Mouse (Mus musculus): ENCODE measurements around the gene 9930021J03Rik. TPM values are rescaled to one million over a fixed set of nuclear protein-coding genes. Genes with fewer than 3 reads are reported as not detected.

Gene 9930021J03Rik
- total and polyA plus RNA-seq, 2 experiments from 2014 or later = 5.2 to 23.8 TPM

DNA sequence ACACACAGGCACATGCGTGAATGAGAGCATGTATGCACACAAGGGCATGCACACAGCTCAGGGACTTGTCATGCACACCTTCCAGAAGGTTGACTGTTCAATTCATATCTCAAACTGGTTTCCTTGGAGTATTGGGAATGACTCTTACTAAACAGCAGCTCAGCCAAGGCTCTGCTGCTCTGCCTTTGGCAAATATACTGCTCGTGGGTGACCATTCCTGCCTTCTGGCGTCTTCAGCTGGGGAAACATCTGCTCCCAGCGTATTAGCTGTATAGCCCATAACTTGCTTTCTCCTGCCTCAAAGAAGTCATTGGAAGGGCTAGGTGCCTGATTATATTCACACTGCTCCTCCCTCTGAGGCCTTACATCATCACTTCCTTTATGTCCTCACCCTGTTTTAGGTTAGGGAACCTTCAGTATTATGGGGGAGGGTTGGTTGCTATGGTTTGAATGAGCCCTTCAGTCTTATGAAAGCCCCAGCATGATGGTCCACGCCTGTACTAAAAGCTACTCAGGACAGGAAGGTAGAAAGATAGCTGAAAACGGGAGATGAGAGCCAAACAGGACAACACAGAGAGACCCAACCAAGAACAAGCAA, 127.5 kb downstream of the 9930021J03Rik start:
- Histone ChIP-seq H3K27me3 (ENCODE audit: insufficient read depth, low read length) (no peaks in the 10 kb centered on the region), H3K4me1 (ENCODE audit: insufficient read depth, low read length) (no peaks in the 10 kb centered on the region), H3K9me3 (ENCODE audit: low read length) (no peaks in the 10 kb centered on the region), H3K4me3 (ENCODE audit: low read length) (no peak overlapping the region), H3K27ac (no peak overlapping the region), H3K4me2 (ENCODE audit: low read depth, low read length) (no peak overlapping the region), H3K36me3 (ENCODE audit: insufficient read depth, low read length) (no peaks in the 10 kb centered on the region), H3K9ac (replicated peaks; ENCODE audit: low read length) (no peak overlapping the region)
- no peak for ATAC-seq
- no peak for TF ChIP-seq CTCF (IDR thresholded peaks at IDR 0.05; ENCODE audit: low read depth)
- 84% methylated on average over 6 of the region's 6 CpGs for WGBS
- DNase-seq (ENCODE audit: low spot score) = no peak

DNA sequence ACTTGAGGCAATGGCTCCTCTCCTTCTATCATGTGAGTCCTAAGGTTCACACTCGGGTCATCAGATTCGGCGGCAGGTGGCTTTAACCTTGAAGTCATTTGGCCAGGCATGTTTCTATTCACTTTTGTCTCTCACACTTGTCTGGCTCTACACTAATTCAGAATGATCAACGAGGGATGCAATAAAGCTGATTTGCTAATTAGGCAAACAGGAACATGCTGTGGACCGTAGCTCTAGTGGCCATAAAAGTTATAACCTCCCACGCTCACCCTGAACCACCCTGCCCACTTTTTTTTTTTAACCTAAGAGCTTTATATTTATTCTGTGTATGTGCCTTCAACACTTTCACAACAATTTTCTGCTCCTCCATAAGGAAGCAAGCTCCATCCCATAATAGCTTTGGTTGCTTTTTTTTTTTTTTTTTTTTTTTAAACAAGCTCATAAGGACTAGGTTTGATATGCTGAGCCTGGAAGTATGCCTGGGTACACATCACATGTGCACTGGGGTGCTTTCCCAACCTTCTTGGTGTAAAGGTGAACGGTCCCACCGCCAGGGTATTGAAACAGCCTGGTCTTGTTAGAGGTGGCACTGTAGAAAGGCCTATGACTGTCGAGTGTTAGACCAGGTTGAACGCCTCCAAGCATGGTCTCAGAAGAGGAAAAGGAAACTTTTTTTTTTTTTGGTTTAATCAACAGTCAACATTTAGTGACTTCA, 129.2 kb downstream of the 9930021J03Rik start:
- no peaks in the 10 kb centered on the region for H3K27me3 ChIP-seq (ENCODE audit: insufficient read depth, low read length)
- ATAC-seq (no peak), DNase-seq (ENCODE audit: low spot score) (no peak)
- no peak overlapping the region for H3K9ac ChIP-seq (replicated peaks; ENCODE audit: low read length)
- no peaks in the 10 kb centered on the region for H3K36me3 ChIP-seq (ENCODE audit: insufficient read depth, low read length)
- TF ChIP-seq CTCF (IDR thresholded peaks at IDR 0.05; ENCODE audit: low read depth) = peak; percentile 14; the same call in 1 of the 2 replicates
- no peak overlapping the region for H3K27ac ChIP-seq
- no peaks in the 10 kb centered on the region for H3K4me1 ChIP-seq (ENCODE audit: insufficient read depth, low read length)
- no peaks in the 10 kb centered on the region for H3K9me3 ChIP-seq (ENCODE audit: low read length)
- 83% methylated on average over 10 of the region's 10 CpGs for WGBS
- H3K4me3 ChIP-seq (ENCODE audit: low read length) = no peak overlapping the region
- H3K4me2 ChIP-seq (ENCODE audit: low read depth, low read length) = no peak overlapping the region

DNA sequence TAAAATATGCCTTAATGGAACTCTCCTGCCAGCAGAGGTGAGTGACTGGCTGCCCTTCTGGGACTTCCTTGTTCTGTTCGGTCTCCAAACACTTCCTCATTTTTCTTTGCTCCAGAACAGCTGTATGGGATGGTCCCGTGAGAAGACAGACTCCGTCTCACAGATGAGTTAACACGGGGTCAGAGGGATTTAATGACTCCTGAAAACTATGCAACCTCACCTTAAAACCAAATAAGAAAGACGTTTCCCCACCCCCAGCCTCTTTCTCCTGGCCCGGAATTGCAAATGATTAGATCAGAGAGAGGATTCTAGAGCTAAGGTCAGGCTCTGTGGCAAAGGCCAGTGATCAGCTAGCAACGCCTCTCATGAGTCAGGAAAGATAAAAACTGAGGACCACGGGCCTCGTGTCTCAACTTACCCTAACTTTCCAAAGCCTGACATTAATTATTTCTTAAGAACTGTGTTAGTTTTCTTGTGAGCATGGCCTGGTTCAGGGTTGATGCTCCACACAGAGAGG, 130.2 kb downstream of the 9930021J03Rik start:
- no peak for DNase-seq (ENCODE audit: low spot score)
- H3K9ac ChIP-seq (replicated peaks; ENCODE audit: low read length) = no peak overlapping the region
- H3K36me3 ChIP-seq (ENCODE audit: insufficient read depth, low read length) = no peaks in the 10 kb centered on the region
- H3K27ac ChIP-seq = no peak overlapping the region
- H3K4me2 ChIP-seq (ENCODE audit: low read depth, low read length) = no peak overlapping the region
- no peak for TF ChIP-seq CTCF (IDR thresholded peaks at IDR 0.05; ENCODE audit: low read depth)
- 71% methylated on average over 9 of the region's 9 CpGs for WGBS
- no peaks in the 10 kb centered on the region for H3K4me1 ChIP-seq (ENCODE audit: insufficient read depth, low read length)
- no peak for ATAC-seq
- no peaks in the 10 kb centered on the region for H3K27me3 ChIP-seq (ENCODE audit: insufficient read depth, low read length)
- no peaks in the 10 kb centered on the region for H3K9me3 ChIP-seq (ENCODE audit: low read length)
- H3K4me3 ChIP-seq (ENCODE audit: low read length) = no peak overlapping the region

DNA sequence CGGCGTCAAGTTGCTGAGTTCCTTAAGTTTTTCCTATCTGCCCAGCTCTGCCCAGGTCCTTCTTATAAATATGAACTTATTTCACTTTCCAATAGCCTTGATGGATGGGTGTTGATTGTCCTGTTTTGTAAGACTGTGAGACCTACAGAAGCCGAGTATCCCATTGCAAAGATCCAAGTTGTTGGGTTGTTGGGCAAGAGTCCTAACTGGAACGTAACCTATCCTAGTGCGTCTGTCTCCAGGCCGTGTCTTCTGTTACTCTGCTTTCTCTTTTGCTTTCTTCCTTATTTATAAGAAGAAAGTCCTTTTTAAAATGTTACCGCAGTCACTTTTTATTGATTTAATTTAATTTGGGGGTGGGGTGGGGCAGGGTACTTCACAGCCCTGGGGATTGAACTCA, 130.8 kb downstream of the 9930021J03Rik start:
- Histone ChIP-seq H3K4me2 (ENCODE audit: low read depth, low read length) (no peak overlapping the region), H3K4me1 (ENCODE audit: insufficient read depth, low read length) (no peaks in the 10 kb centered on the region), H3K36me3 (ENCODE audit: insufficient read depth, low read length) (no peaks in the 10 kb centered on the region), H3K27me3 (ENCODE audit: insufficient read depth, low read length) (no peaks in the 10 kb centered on the region), H3K9ac (replicated peaks; ENCODE audit: low read length) (no peak overlapping the region), H3K27ac (no peak overlapping the region), H3K9me3 (ENCODE audit: low read length) (no peaks in the 10 kb centered on the region), H3K4me3 (ENCODE audit: low read length) (no peak overlapping the region)
- ATAC-seq (no peak), DNase-seq (ENCODE audit: low spot score) (no peak)
- 97% methylated on average over 7 of the region's 7 CpGs for WGBS
- no peak for TF ChIP-seq CTCF (IDR thresholded peaks at IDR 0.05; ENCODE audit: low read depth)

DNA sequence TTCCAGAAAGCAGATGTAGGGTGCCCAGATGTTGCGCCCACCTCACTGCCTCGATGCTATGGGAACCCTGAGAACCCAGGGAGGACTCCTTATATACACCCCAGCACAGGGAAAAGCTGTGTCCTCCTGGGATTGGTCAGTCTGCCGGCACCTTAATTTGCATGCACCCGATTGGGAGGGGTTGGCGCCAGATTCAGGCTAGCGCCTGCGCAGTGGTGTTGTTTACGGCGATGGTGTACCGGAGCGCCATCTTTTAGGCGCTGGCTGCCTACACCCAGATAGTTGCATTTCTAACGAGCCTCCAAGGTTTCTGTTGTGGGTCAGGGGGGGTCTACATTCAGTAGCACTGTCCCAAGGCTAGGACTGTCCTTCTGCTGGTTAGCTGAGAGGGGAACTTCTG, 133.1 kb downstream of the 9930021J03Rik start:
- no peak overlapping the region for H3K4me3 ChIP-seq (ENCODE audit: low read length)
- H3K36me3 ChIP-seq (ENCODE audit: insufficient read depth, low read length) = no peaks in the 10 kb centered on the region
- no peak for TF ChIP-seq CTCF (IDR thresholded peaks at IDR 0.05; ENCODE audit: low read depth)
- no peak overlapping the region for H3K27ac ChIP-seq
- no peaks in the 10 kb centered on the region for H3K9me3 ChIP-seq (ENCODE audit: low read length)
- ATAC-seq (no peak), DNase-seq (ENCODE audit: low spot score) (no peak)
- H3K27me3 ChIP-seq (ENCODE audit: insufficient read depth, low read length) = no peaks in the 10 kb centered on the region
- H3K9ac ChIP-seq (replicated peaks; ENCODE audit: low read length) = no peak overlapping the region
- no peaks in the 10 kb centered on the region for H3K4me1 ChIP-seq (ENCODE audit: insufficient read depth, low read length)
- WGBS = 94% methylated on average over 13 of the region's 13 CpGs
- no peak overlapping the region for H3K4me2 ChIP-seq (ENCODE audit: low read depth, low read length)

DNA sequence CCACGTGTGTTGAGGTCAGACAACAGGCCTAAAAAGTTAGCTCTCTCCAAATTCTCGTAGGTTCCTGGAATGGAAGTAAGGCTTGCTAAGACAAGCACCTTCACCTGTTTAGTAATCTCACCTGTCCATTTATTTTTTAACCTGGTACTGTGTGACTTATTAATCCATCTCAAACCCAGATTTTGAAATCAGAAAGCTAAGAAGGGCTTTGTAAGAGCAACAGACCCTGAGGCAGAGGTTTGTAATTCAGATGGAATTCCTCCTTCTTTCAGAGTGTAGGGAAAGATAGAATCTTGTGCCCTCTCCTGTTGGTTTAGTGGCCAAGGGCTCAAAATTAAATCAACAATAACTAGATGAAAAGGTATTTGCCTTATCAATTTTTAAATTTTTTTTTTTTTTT, 134.6 kb downstream of the 9930021J03Rik start:
- Histone ChIP-seq H3K4me1 (ENCODE audit: insufficient read depth, low read length) (no peaks in the 10 kb centered on the region), H3K27ac (no peak overlapping the region), H3K9me3 (ENCODE audit: low read length) (no peaks in the 10 kb centered on the region), H3K4me2 (ENCODE audit: low read depth, low read length) (no peak overlapping the region), H3K9ac (replicated peaks; ENCODE audit: low read length) (no peak overlapping the region), H3K27me3 (ENCODE audit: insufficient read depth, low read length) (no peaks in the 10 kb centered on the region), H3K36me3 (ENCODE audit: insufficient read depth, low read length) (no peaks in the 10 kb centered on the region), H3K4me3 (ENCODE audit: low read length) (no peak overlapping the region)
- DNase-seq (ENCODE audit: low spot score) (no peak), ATAC-seq (no peak)
- TF ChIP-seq CTCF (IDR thresholded peaks at IDR 0.05; ENCODE audit: low read depth) = no peak
- 86% methylated on average over 2 of the region's 2 CpGs for WGBS

DNA sequence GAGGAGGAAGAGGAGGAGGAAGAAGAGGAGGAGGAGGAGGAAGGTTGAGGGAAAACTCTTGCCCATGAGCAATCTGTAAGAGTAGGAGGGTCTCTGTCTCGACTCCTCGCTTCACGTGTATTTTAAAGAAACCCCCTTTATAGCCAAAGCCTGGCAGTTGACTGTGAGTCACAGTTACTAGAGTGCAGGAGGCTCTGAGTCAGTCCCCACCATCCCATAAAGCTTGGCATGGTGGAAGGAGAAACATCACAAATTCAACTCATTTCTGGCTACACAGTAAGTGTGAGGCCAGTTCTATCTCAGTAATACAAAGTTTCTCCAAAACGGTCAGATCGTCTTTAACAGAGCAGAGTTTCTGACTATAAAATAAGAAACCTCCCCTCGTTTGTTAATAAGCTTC, 135.5 kb downstream of the 9930021J03Rik start:
- no peaks in the 10 kb centered on the region for H3K36me3 ChIP-seq (ENCODE audit: insufficient read depth, low read length)
- ATAC-seq (no peak), DNase-seq (ENCODE audit: low spot score) (no peak)
- TF ChIP-seq CTCF (IDR thresholded peaks at IDR 0.05; ENCODE audit: low read depth) = no peak
- H3K4me1 ChIP-seq (ENCODE audit: insufficient read depth, low read length) = no peaks in the 10 kb centered on the region
- no peak overlapping the region for H3K9ac ChIP-seq (replicated peaks; ENCODE audit: low read length)
- H3K27ac ChIP-seq = no peak overlapping the region
- no peaks in the 10 kb centered on the region for H3K27me3 ChIP-seq (ENCODE audit: insufficient read depth, low read length)
- WGBS = 90% methylated on average over 6 of the region's 6 CpGs
- no peaks in the 10 kb centered on the region for H3K9me3 ChIP-seq (ENCODE audit: low read length)
- H3K4me3 ChIP-seq (ENCODE audit: low read length) = no peak overlapping the region
- H3K4me2 ChIP-seq (ENCODE audit: low read depth, low read length) = no peak overlapping the region
